8 mouse cellular contexts compared by ENCODE assay signal in the genomic region with DNA sequence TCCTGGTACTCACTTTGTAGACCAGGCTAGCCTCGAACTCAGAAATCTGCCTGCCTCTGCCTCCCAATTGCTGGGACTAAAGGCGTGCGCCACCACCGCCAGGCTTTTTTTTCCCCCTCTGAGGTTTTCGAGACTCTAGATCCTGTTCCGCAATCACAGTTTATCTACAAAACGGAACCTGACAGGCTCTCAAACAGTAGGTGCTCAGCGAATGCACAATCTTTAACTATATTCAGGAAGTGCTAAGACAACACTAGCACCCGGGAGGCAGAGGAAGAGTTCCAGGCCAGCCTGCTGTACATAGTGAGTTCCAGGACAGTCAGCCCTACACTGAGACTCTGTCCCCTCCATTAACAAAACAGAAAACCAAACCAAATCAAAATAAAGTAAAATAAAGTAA. TPM values are rescaled to one million over a fixed set of nuclear protein-coding genes. Genes with fewer than 3 reads are reported as not detected.
DNase-seq lines count a peak whose midpoint lies in the region; ATAC-seq and TF ChIP-seq lines count a peak whose summit lies in the region.

No protein-coding gene starts in this region.

- peak overlapping the region; percentile 76; the same call in 1 of the 2 replicates for H3K27ac ChIP-seq in kidney, embryonic 16.5 days (ENCODE audit: low read length)
- no peak overlapping the region for H3K27ac ChIP-seq in kidney, adult 2 months (ENCODE audit: insufficient read depth, low read depth, low read length)
- no peak overlapping the region for H3K27ac ChIP-seq in MEL (ENCODE audit: control insufficient read depth, low read depth, low read length)
- H3K27ac ChIP-seq in hindbrain, embryonic 14.5 days: no peak overlapping the region

- no peak for TF ChIP-seq POLR2A in kidney, adult 2 months (IDR thresholded peaks at IDR 0.05; ENCODE audit: low read depth, low read length)
- TF ChIP-seq POLR2A in MEL (IDR thresholded peaks at IDR 0.05; ENCODE audit: control insufficient read depth in 1 of 2, insufficient read depth in 1 of 2, low read depth in 1 of 2, low read length in 2 of 2, poor library complexity in 1 of 2): no peak

- peak overlapping the region; percentile 92 for H3K4me2 ChIP-seq in kidney, embryonic 16.5 days (replicated peaks; ENCODE audit: low read depth, low read length)
- peak overlapping the region; percentile 48; the same call in 1 of the 2 replicates for H3K4me2 ChIP-seq in hindbrain, embryonic 14.5 days (replicated peaks)

- intact Hi-C loops in left cerebral cortex, postnatal 4 days (cut with DNase I): no loop called here

- H3K9ac ChIP-seq in kidney, embryonic 16.5 days (replicated peaks; ENCODE audit: low read length): peak overlapping the region; percentile 70
- H3K9ac ChIP-seq in MEL (ENCODE audit: control insufficient read depth, low read depth, low read length, poor library complexity, severe bottlenecking): no peak overlapping the region
- H3K9ac ChIP-seq in hindbrain, embryonic 14.5 days: no peak overlapping the region

- no peak for DNase-seq in kidney, adult 2 months
- DNase-seq in MEL (ENCODE audit: low read depth, low spot score): peak; percentile 69
- no peak for DNase-seq in hindbrain, embryonic 14.5 days (ENCODE audit: low spot score)
- no peak for DNase-seq in left cerebral cortex, postnatal 4 days
- no peak for DNase-seq in kidney, postnatal 25 days
- DNase-seq in gastrocnemius, adult 18-20 months (ENCODE audit: low spot score): no peak

- TF ChIP-seq CTCF in kidney, adult 2 months (conservative IDR thresholded peaks at IDR 0.05; ENCODE audit: insufficient read depth, insufficient read length, low read depth, low read length): no peak
- no peak for TF ChIP-seq CTCF in MEL (IDR thresholded peaks at IDR 0.05 in 2 of 3, conservative IDR thresholded peaks at IDR 0.05 in 1 of 3; ENCODE audit: control insufficient read depth in 1 of 3, insufficient read depth in 1 of 3, low read depth in 2 of 3, low read length in 3 of 3, poor library complexity in 1 of 3, severe bottlenecking in 1 of 3)

- no peaks in the 10 kb centered on the region for H3K9me3 ChIP-seq in kidney, embryonic 16.5 days (ENCODE audit: low read length)
- H3K9me3 ChIP-seq in MEL (replicated peaks; ENCODE audit: insufficient read depth, low read length): no peaks in the 10 kb centered on the region
- H3K9me3 ChIP-seq in hindbrain, embryonic 14.5 days (ENCODE audit: control insufficient read depth, low read length): no peaks in the 10 kb centered on the region
- H3K9me3 ChIP-seq in megakaryocyte, embryonic 14.5 days: no peaks in the 10 kb centered on the region

- WGBS in kidney, embryonic 16.5 days: 69% methylated on average over 9 of the region's 9 CpGs
- WGBS in kidney, adult 2 months: 70% methylated on average over 9 of the region's 9 CpGs
- 84% methylated on average over 9 of the region's 9 CpGs for WGBS in hindbrain, embryonic 14.5 days

- peaks cover 22% of the 10 kb centered on the region for H3K36me3 ChIP-seq in kidney, embryonic 16.5 days (ENCODE audit: insufficient read depth, low read length)
- no peaks in the 10 kb centered on the region for H3K36me3 ChIP-seq in kidney, adult 2 months (ENCODE audit: control insufficient read depth, insufficient read depth, low read length)
- H3K36me3 ChIP-seq in MEL (ENCODE audit: control insufficient read depth in 1 of 2, insufficient read depth in 2 of 2, low read length in 2 of 2): peaks cover 0 to 23% of the 10 kb centered on the region in 2 experiments; a peak in 2 of 4 replicates
- peaks cover 28% of the 10 kb centered on the region for H3K36me3 ChIP-seq in hindbrain, embryonic 14.5 days (replicated peaks; ENCODE audit: control insufficient read depth, insufficient read depth)
- peaks cover 44% of the 10 kb centered on the region for H3K36me3 ChIP-seq in megakaryocyte, embryonic 14.5 days (replicated peaks; ENCODE audit: low read length)

- no peaks in the 10 kb centered on the region for H3K27me3 ChIP-seq in kidney, embryonic 16.5 days (ENCODE audit: insufficient read depth, low read length)
- no peaks in the 10 kb centered on the region for H3K27me3 ChIP-seq in kidney, adult 2 months (replicated peaks; ENCODE audit: control insufficient read depth, insufficient read depth, low read length)
- no peaks in the 10 kb centered on the region for H3K27me3 ChIP-seq in MEL (ENCODE audit: control insufficient read depth in 1 of 2, insufficient read depth in 2 of 2, low read length in 2 of 2)
- no peaks in the 10 kb centered on the region for H3K27me3 ChIP-seq in hindbrain, embryonic 14.5 days (ENCODE audit: control insufficient read depth, insufficient read depth, low read length)
- H3K27me3 ChIP-seq in megakaryocyte, embryonic 14.5 days (replicated peaks): no peaks in the 10 kb centered on the region

- ATAC-seq in kidney, embryonic 16.5 days (ENCODE audit: low FRiP score, low TSS enrichment): no peak
- ATAC-seq in hindbrain, embryonic 14.5 days (ENCODE audit: low FRiP score): no peak

- H3K4me1 ChIP-seq in kidney, embryonic 16.5 days (ENCODE audit: insufficient read depth, low read length): peaks cover 26% of the 10 kb centered on the region
- peaks cover 14% of the 10 kb centered on the region for H3K4me1 ChIP-seq in kidney, adult 2 months (ENCODE audit: control insufficient read depth, insufficient read depth, low read length)
- peaks cover 12 to 26% of the 10 kb centered on the region in 2 experiments for H3K4me1 ChIP-seq in MEL (ENCODE audit: control insufficient read depth in 1 of 2, insufficient read depth in 2 of 2, low read length in 2 of 2)
- H3K4me1 ChIP-seq in hindbrain, embryonic 14.5 days (replicated peaks; ENCODE audit: control insufficient read depth, insufficient read depth, low read length): peaks cover 17% of the 10 kb centered on the region
- peaks cover 83% of the 10 kb centered on the region for H3K4me1 ChIP-seq in megakaryocyte, embryonic 14.5 days

- no peak for TF ChIP-seq RAD21 in MEL (IDR thresholded peaks at IDR 0.05; ENCODE audit: low read depth, low read length)

- H3K4me3 ChIP-seq in kidney, embryonic 16.5 days (ENCODE audit: low read length): peak overlapping the region; percentile 57
- no peak overlapping the region for H3K4me3 ChIP-seq in kidney, adult 2 months (ENCODE audit: insufficient read depth, low read depth, low read length)
- H3K4me3 ChIP-seq in MEL (ENCODE audit: control insufficient read depth in 1 of 2, insufficient read depth in 1 of 2, low read depth in 2 of 2, low read length in 2 of 2): no peak overlapping the region
- no peak overlapping the region for H3K4me3 ChIP-seq in hindbrain, embryonic 14.5 days (replicated peaks; ENCODE audit: low read length)
- peak overlapping the region; percentile 56 for H3K4me3 ChIP-seq in megakaryocyte, embryonic 14.5 days (replicated peaks)

- peaks cover 3% of the 10 kb centered on the region; the same call in 1 of the 2 replicates for H3K79me2 ChIP-seq in MEL (ENCODE audit: control insufficient read depth, insufficient read depth, low read length, poor library complexity)

- peak in 1 of 2 experiments; percentile 28; a peak in 1 of 4 replicates for TF ChIP-seq EP300 in MEL (IDR thresholded peaks at IDR 0.05; ENCODE audit: low read depth in 1 of 2, low read length in 2 of 2)

RNA-seq across cellular contexts. Expression of a gene that starts 4.6 kb away (rescaled TPM):
- 57.0 and 60.4 TPM in 2 replicates for polyA plus RNA-seq in kidney, embryonic 16.5 days (2015; fragmentation: Nextera tagmentation; extraction: Ambion mirVana)
- 73.4 and 96.3 TPM in 2 replicates for polyA plus RNA-seq in kidney, adult 2 months (2012; rRNA removed)
- total RNA-seq in MEL (2012; rRNA removed): 41.9 and 52.8 TPM in 2 replicates
- polyA plus RNA-seq in MEL (2012; ENCODE audit: insufficient read depth in 1 of 2, insufficient read length in 2 of 2, low read depth in 1 of 2, low replicate concordance in 2 of 2, missing spikeins in 1 of 2): 100 to 1,000 TPM in 1 of 2 experiments, not detected in 1; 102 TPM
- polyA plus RNA-seq in hindbrain, embryonic 14.5 days (2014; fragmentation: Nextera tagmentation; extraction: Ambion mirVana): 34.4 and 43.5 TPM in 2 replicates
- polyA plus RNA-seq in megakaryocyte, embryonic 14.5 days (2012; ENCODE audit: insufficient read depth, low replicate concordance): 99.7 and 186 TPM in 2 replicates
- total RNA-seq in left cerebral cortex, postnatal 4 days (2021): 10 to 100 TPM; 31.7 to 32.6 TPM
- 10 to 100 TPM; 19.9 to 20.9 TPM for total RNA-seq in gastrocnemius, adult 18-20 months (2021)

RNA-seq across cellular contexts. Expression of a gene that starts 10.8 kb away (rescaled TPM):
- 20.9 and 22.0 TPM in 2 replicates for polyA plus RNA-seq in kidney, embryonic 16.5 days (2015; fragmentation: Nextera tagmentation; extraction: Ambion mirVana)
- 29.7 and 31.1 TPM in 2 replicates for polyA plus RNA-seq in kidney, adult 2 months (2012; rRNA removed)
- 1.8 TPM in 2 replicates for total RNA-seq in MEL (2012; rRNA removed)
- polyA plus RNA-seq in MEL (2012; ENCODE audit: insufficient read depth in 1 of 2, insufficient read length in 2 of 2, low read depth in 1 of 2, low replicate concordance in 2 of 2, missing spikeins in 1 of 2): 1 to 10 TPM in 1 of 2 experiments, not detected in 1; 5.6 TPM
- polyA plus RNA-seq in hindbrain, embryonic 14.5 days (2014; fragmentation: Nextera tagmentation; extraction: Ambion mirVana): 519 and 565 TPM in 2 replicates
- polyA plus RNA-seq in megakaryocyte, embryonic 14.5 days (2012; ENCODE audit: insufficient read depth, low replicate concordance): 7.8 and 38.4 TPM in 2 replicates
- 100 to 1,000 TPM; 414 to 476 TPM for total RNA-seq in left cerebral cortex, postnatal 4 days (2021)
- total RNA-seq in gastrocnemius, adult 18-20 months (2021): 10 to 100 TPM; 32.5 to 36.5 TPM

RNA-seq across cellular contexts. Expression of a gene that starts 11.2 kb away (rescaled TPM):
- polyA plus RNA-seq in kidney, embryonic 16.5 days (2015; fragmentation: Nextera tagmentation; extraction: Ambion mirVana): 72.8 and 77.3 TPM in 2 replicates
- polyA plus RNA-seq in kidney, adult 2 months (2012; rRNA removed): 60.5 and 94.7 TPM in 2 replicates
- 23.7 and 25.4 TPM in 2 replicates for total RNA-seq in MEL (2012; rRNA removed)
- 10 to 100 TPM in 1 of 2 experiments, not detected in 1; 37.8 TPM for polyA plus RNA-seq in MEL (2012; ENCODE audit: insufficient read depth in 1 of 2, insufficient read length in 2 of 2, low read depth in 1 of 2, low replicate concordance in 2 of 2, missing spikeins in 1 of 2)
- polyA plus RNA-seq in hindbrain, embryonic 14.5 days (2014; fragmentation: Nextera tagmentation; extraction: Ambion mirVana): 83.0 and 84.6 TPM in 2 replicates
- polyA plus RNA-seq in megakaryocyte, embryonic 14.5 days (2012; ENCODE audit: insufficient read depth, low replicate concordance): 51.5 and 59.4 TPM in 2 replicates
- total RNA-seq in left cerebral cortex, postnatal 4 days (2021): 100 to 1,000 TPM; 187 to 198 TPM
- total RNA-seq in gastrocnemius, adult 18-20 months (2021): 10 to 100 TPM; 13.3 to 15.1 TPM

RNA-seq across cellular contexts. Expression of a gene that starts 39.5 kb away (rescaled TPM):
- polyA plus RNA-seq in kidney, embryonic 16.5 days (2015; fragmentation: Nextera tagmentation; extraction: Ambion mirVana): 16.2 and 16.3 TPM in 2 replicates
- polyA plus RNA-seq in kidney, adult 2 months (2012; rRNA removed): 25.3 and 27.4 TPM in 2 replicates
- 10.4 and 13.5 TPM in 2 replicates for total RNA-seq in MEL (2012; rRNA removed)
- 10 to 100 TPM in 1 of 2 experiments, not detected in 1; 54.7 TPM for polyA plus RNA-seq in MEL (2012; ENCODE audit: insufficient read depth in 1 of 2, insufficient read length in 2 of 2, low read depth in 1 of 2, low replicate concordance in 2 of 2, missing spikeins in 1 of 2)
- 23.3 and 26.6 TPM in 2 replicates for polyA plus RNA-seq in hindbrain, embryonic 14.5 days (2014; fragmentation: Nextera tagmentation; extraction: Ambion mirVana)
- polyA plus RNA-seq in megakaryocyte, embryonic 14.5 days (2012; ENCODE audit: insufficient read depth, low replicate concordance): 370 and 778 TPM in 2 replicates
- 10 to 100 TPM; 78.2 to 86.3 TPM for total RNA-seq in left cerebral cortex, postnatal 4 days (2021)
- total RNA-seq in gastrocnemius, adult 18-20 months (2021): 1 to 10 TPM; 2.7 TPM

RNA-seq across cellular contexts. Expression of a gene that starts 41.8 kb away (rescaled TPM):
- 8.8 and 11.6 TPM in 2 replicates for polyA plus RNA-seq in kidney, embryonic 16.5 days (2015; fragmentation: Nextera tagmentation; extraction: Ambion mirVana)
- 81.6 and 113 TPM in 2 replicates for polyA plus RNA-seq in kidney, adult 2 months (2012; rRNA removed)
- 0.65 and 0.75 TPM in 2 replicates for total RNA-seq in MEL (2012; rRNA removed)
- 1 to 10 TPM in 1 of 2 experiments, not detected in 1; 3.0 TPM for polyA plus RNA-seq in MEL (2012; ENCODE audit: insufficient read depth in 1 of 2, insufficient read length in 2 of 2, low read depth in 1 of 2, low replicate concordance in 2 of 2, missing spikeins in 1 of 2)
- 0.21 and 0.32 TPM in 2 replicates for polyA plus RNA-seq in hindbrain, embryonic 14.5 days (2014; fragmentation: Nextera tagmentation; extraction: Ambion mirVana)
- polyA plus RNA-seq in megakaryocyte, embryonic 14.5 days (2012; ENCODE audit: insufficient read depth, low replicate concordance): 0.03 TPM in 1 of 2 replicates, not detected in the other
- total RNA-seq in left cerebral cortex, postnatal 4 days (2021): under 1 TPM; 0.56 to 0.66 TPM
- total RNA-seq in gastrocnemius, adult 18-20 months (2021): 1 to 10 TPM; 1.3 to 1.6 TPM

Comparison
In these comparisons a context has a peak if more than half of its experiments do, and no peak if none do; other contexts are left out.
1. H3K4me3 ChIP-seq: peak in kidney, embryonic 16.5 days (single experiment) and megakaryocyte, embryonic 14.5 days (single experiment); none in kidney, adult 2 months (single experiment), MEL (0 of 2) and hindbrain, embryonic 14.5 days (single experiment).
2. RNA of a gene that starts 10.8 kb away (polyA plus RNA-seq): 519 to 565 TPM in hindbrain, embryonic 14.5 days; 29.7 to 31.1 TPM in kidney, adult 2 months, 20.9 to 22.0 TPM in kidney, embryonic 16.5 days, 7.8 to 38.4 TPM in megakaryocyte, embryonic 14.5 days and 5.6 TPM in MEL; every median in the first group is over 10 times any median in the second.